Mouse (Mus musculus) liver, embryonic 11.5 days (tissue): ENCODE data around the gene Tex22. TPM values are rescaled to one million over a fixed set of nuclear protein-coding genes. Genes with fewer than 3 reads are reported as not detected.

Experiments used
- ATAC-seq: fragments of 200-750 bp; cut with Nextera tagmentation; replicated peaks from 2 replicates; pipeline ENCODE4 v1.8.0; 2017; ENCODE audit warnings: moderate number of reproducible peaks, mild to moderate bottlenecking, moderate TSS enrichment, moderate library complexity; ENCODE audit not compliant: low FRiP score
- DNase-seq: peaks from one replicate; pipeline ENCODE4 v3.0.0-alpha.2; 2017; ENCODE audit warnings: low spot score
- H3K27ac ChIP-seq: fragments of 300-500 bp; sonication (generic); 2 replicates; pipeline ENCODE4 v1.5.1; 2014; ENCODE audit warnings: mild to moderate bottlenecking, low read depth, low read length, control low read depth
- H3K27me3 ChIP-seq: fragments of 300-500 bp; sonication (generic); replicated peaks from 2 replicates; pipeline ENCODE4 v1.6.1; 2014; ENCODE audit warnings: low read length, mixed read lengths; ENCODE audit not compliant: control insufficient read depth, insufficient read depth
- H3K36me3 ChIP-seq: fragments of 300-500 bp; sonication (generic); 2 replicates; pipeline ENCODE4 v1.6.1; 2014; ENCODE audit warnings: mild to moderate bottlenecking, low read length, moderate library complexity, mixed read lengths; ENCODE audit not compliant: control insufficient read depth, insufficient read depth
- H3K4me1 ChIP-seq: fragments of 300-500 bp; sonication (generic); replicated peaks from 2 replicates; pipeline ENCODE4 v1.6.1; 2014; ENCODE audit warnings: low read length, mixed read lengths; ENCODE audit not compliant: control insufficient read depth, insufficient read depth
- H3K4me2 ChIP-seq: fragments of 300-500 bp; sonication (generic); 2 replicates; pipeline ENCODE4 v1.6.1; 2014; ENCODE audit warnings: mild to moderate bottlenecking, control low read depth, moderate library complexity
- H3K4me3 ChIP-seq: fragments of 300-500 bp; sonication (generic); 2 replicates; pipeline ENCODE4 v1.5.1; 2014; ENCODE audit warnings: low read depth, low read length, control low read depth
- H3K9ac ChIP-seq: fragments of 300-500 bp; sonication (generic); 2 replicates; pipeline ENCODE4 v1.6.1; 2014; ENCODE audit warnings: low read depth, low read length, control low read depth
- H3K9me3 ChIP-seq: fragments of 300-500 bp; sonication (generic); 2 replicates; pipeline ENCODE4 v1.6.1; 2016; ENCODE audit warnings: low read length, inconsistent platforms, mixed read lengths; ENCODE audit not compliant: control insufficient read depth
- WGBS: fragments of 180-500 bp; shearing (Covaris S2); extraction: QIAGEN DNeasy Blood & Tissue Kit; methylation state at CpG from one replicate; pipeline ENCODE4 v1.1.7; 2014; 5-methylcytosine and 5-hydroxymethylcytosine counted together
- microRNA-seq: library from miRNA; unstranded; fragments of <30 nt; microRNA quantifications from one replicate; pipeline ENCODE4, GENCODE M21; 2017; ENCODE audit warnings: borderline number of aligned reads
- polyA plus RNA-seq: library from polyadenylated mRNA; unstranded; fragments of >200 nt; fragmentation: Nextera tagmentation; extraction: Ambion mirVana; gene quantifications from 2 replicates; pipeline ENCODE4 v1.2.1, GENCODE M21; 2014

Tex22 gene
- polyA plus RNA-seq, 1 experiment from 2014 or later = not detected

GRCm38 (mm10) chr12:113136492-113137020 lies 62.3 kb downstream of the Tex22 start:
- peaks cover 11% of the 10 kb centered on the region for H3K4me1 ChIP-seq
- ATAC-seq (no peak), DNase-seq (no peak)
- no peak overlapping the region for H3K4me3 ChIP-seq
- no peak overlapping the region for H3K4me2 ChIP-seq
- no peak overlapping the region for H3K27ac ChIP-seq
- no peaks in the 10 kb centered on the region for H3K9me3 ChIP-seq
- H3K36me3 ChIP-seq = peaks cover 58% of the 10 kb centered on the region
- WGBS = 92% methylated on average over 17 of the region's 17 CpGs
- H3K27me3 ChIP-seq = peaks cover 11% of the 10 kb centered on the region
- H3K9ac ChIP-seq = no peak overlapping the region

- 83% methylated on average over 18 of the region's 18 CpGs for WGBS
- no peak overlapping the region for H3K27ac ChIP-seq
- peaks cover 18% of the 10 kb centered on the region for H3K4me1 ChIP-seq
- no peak overlapping the region for H3K4me2 ChIP-seq
- ATAC-seq = no peak
- no peak for DNase-seq
- H3K4me3 ChIP-seq = no peak overlapping the region
- H3K9ac ChIP-seq = no peak overlapping the region
- peaks cover 49% of the 10 kb centered on the region for H3K36me3 ChIP-seq
- no peaks in the 10 kb centered on the region for H3K9me3 ChIP-seq
- H3K27me3 ChIP-seq = peaks cover 21% of the 10 kb centered on the region
Measured at GRCm38 (mm10) chr12:113137260-113138213, 63.2 kb downstream of the Tex22 start.

GRCm38 (mm10) chr12:113138291-113138690 lies 64.0 kb downstream of the Tex22 start:
- WGBS = 77% methylated on average over 6 of the region's 6 CpGs
- Histone ChIP-seq H3K4me2 (no peak overlapping the region), H3K36me3 (peaks cover 42% of the 10 kb centered on the region), H3K27ac (no peak overlapping the region), H3K4me3 (no peak overlapping the region), H3K27me3 (peaks cover 26% of the 10 kb centered on the region), H3K9me3 (no peaks in the 10 kb centered on the region), H3K4me1 (peaks cover 21% of the 10 kb centered on the region), H3K9ac (no peak overlapping the region)
- no peak for ATAC-seq
- DNase-seq = no peak

Small RNAs within 50 kb of the gene (microRNA-seq; reads per million reads assigned to microRNA genes)
- gene Gm44471 = not detected

Other genes with a start within 250 kb of the Tex22 start
- 111 and 125 TPM in 2 replicates for gene Cdca4, start 245.1 kb upstream of the Tex22 start, polyA plus RNA-seq
- 0.53 and 0.62 TPM in 2 replicates for gene Gpr132, start 206.3 kb upstream of the Tex22 start, polyA plus RNA-seq
- 0.39 and 1.4 TPM in 2 replicates for gene Jag2, start 144.7 kb upstream of the Tex22 start, polyA plus RNA-seq
- gene Nudt14, start 132.4 kb upstream of the Tex22 start, polyA plus RNA-seq = 38.4 and 43.2 TPM in 2 replicates
- 12.3 and 12.4 TPM in 2 replicates for gene Btbd6, start 98.0 kb upstream of the Tex22 start, polyA plus RNA-seq
- gene Brf1, start 73.8 kb upstream of the Tex22 start, polyA plus RNA-seq = 51.8 and 52.9 TPM in 2 replicates
- gene Pacs2, start 60.0 kb upstream of the Tex22 start, polyA plus RNA-seq = 11.0 and 11.9 TPM in 2 replicates
- gene Mta1, start 23.8 kb downstream of the Tex22 start, polyA plus RNA-seq = 17.7 and 19.2 TPM in 2 replicates
- 80.6 and 86.9 TPM in 2 replicates for gene Crip2, start 65.7 kb downstream of the Tex22 start, polyA plus RNA-seq
- gene Crip1, start 71.8 kb downstream of the Tex22 start, polyA plus RNA-seq = 148 and 150 TPM in 2 replicates
- gene Tedc1, start 81.9 kb downstream of the Tex22 start, polyA plus RNA-seq = 23.5 and 24.2 TPM in 2 replicates
- 1.1 and 2.0 TPM in 2 replicates for gene Tmem121, start 111.4 kb downstream of the Tex22 start, polyA plus RNA-seq